Mouse (Mus musculus) cortical plate, adult 2 months (tissue): Measurements from ENCODE around the gene Phactr3. TPM values are rescaled to one million over a fixed set of nuclear protein-coding genes. Genes with fewer than 3 reads are reported as not detected.

Experiments used
- H3K27ac ChIP-seq: fragments of 200-500 bp; 2 replicates; pipeline ENCODE4 v1.5.1; 2012; ENCODE audit warnings: low read length, control low read depth, inconsistent platforms; ENCODE audit not compliant: insufficient read depth
- H3K4me1 ChIP-seq: fragments of 200-500 bp; 2 replicates; pipeline ENCODE4 v1.6.1; 2011; ENCODE audit warnings: low read length; ENCODE audit not compliant: control insufficient read depth, insufficient read depth
- H3K4me3 ChIP-seq: fragments of 200-500 bp; 2 replicates; pipeline ENCODE4 v1.5.1; 2011; ENCODE audit warnings: mild to moderate bottlenecking, low read length, control low read depth; ENCODE audit not compliant: insufficient read depth
- CTCF ChIP-seq: fragments of 200-500 bp; IDR thresholded peaks from 2 replicates; pipeline ENCODE4 v1.5.1; 2011; ENCODE audit warnings: mild to moderate bottlenecking, control low read depth, low read length; ENCODE audit not compliant: insufficient read depth; ENCODE audit errors: extremely low read depth
- POLR2A ChIP-seq: fragments of 200-500 bp; IDR thresholded peaks from 2 replicates; pipeline ENCODE4 v1.6.1; 2011; ENCODE audit warnings: mild to moderate bottlenecking, low read length, control low read depth; ENCODE audit not compliant: insufficient read depth; ENCODE audit errors: extremely low read depth
- polyA plus RNA-seq: library from polyadenylated mRNA; depleted of rRNA; stranded (reverse); fragments of >200 nt; gene quantifications from 2 replicates; pipeline ENCODE4 v1.2.3, GENCODE M21; 2012

Gene Phactr3
- polyA plus RNA-seq, 1 experiment = 136 TPM

- Histone ChIP-seq H3K4me1 (peaks cover 9% of the 10 kb centered on the region), H3K27ac (0 out of 2 replicates have a peak overlapping the region, but pooled peaks have one; percentile 10), H3K4me3 (no peak overlapping the region)
- TF ChIP-seq CTCF (no peak), POLR2A (no peak)
Observed at GRCm38 (mm10) chr2:178240886-178241285, 122.1 kb downstream of the Phactr3 start.

- TF ChIP-seq CTCF (no peak), POLR2A (no peak)
- Histone ChIP-seq H3K4me1 (peaks cover 9% of the 10 kb centered on the region), H3K4me3 (no peak overlapping the region), H3K27ac (peak overlapping the region; percentile 43; the same call in 1 of the 2 replicates)
Observed at GRCm38 (mm10) chr2:178241374-178241773, 122.6 kb downstream of the Phactr3 start.

GRCm38 (mm10) chr2:178242996-178243395, 124.2 kb downstream of the Phactr3 start:
- no peak overlapping the region for H3K4me3 ChIP-seq
- peaks cover 9% of the 10 kb centered on the region for H3K4me1 ChIP-seq
- 0 out of 2 replicates have a peak overlapping the region, but pooled peaks have one; percentile 9 for H3K27ac ChIP-seq
- TF ChIP-seq CTCF = no peak
- TF ChIP-seq POLR2A = no peak

- TF ChIP-seq CTCF (no peak), POLR2A (no peak)
- H3K4me1 ChIP-seq = peaks cover 5% of the 10 kb centered on the region
- no peak overlapping the region for H3K27ac ChIP-seq
- H3K4me3 ChIP-seq = no peak overlapping the region
Observed at GRCm38 (mm10) chr2:178244866-178245265, 126.1 kb downstream of the Phactr3 start.

GRCm38 (mm10) chr2:178245841-178246240, 127.1 kb downstream of the Phactr3 start:
- H3K27ac ChIP-seq = no peak overlapping the region
- H3K4me1 ChIP-seq = peaks cover 5% of the 10 kb centered on the region
- TF ChIP-seq CTCF = no peak
- TF ChIP-seq POLR2A = no peak
- no peak overlapping the region for H3K4me3 ChIP-seq

GRCm38 (mm10) chr2:178246767-178247166, 128.0 kb downstream of the Phactr3 start:
- H3K4me3 ChIP-seq = no peak overlapping the region
- H3K27ac ChIP-seq = no peak overlapping the region
- no peak for TF ChIP-seq POLR2A
- TF ChIP-seq CTCF = 0 out of 2 replicates have a peak, but pooled peaks have one; percentile 27
- peaks cover 5% of the 10 kb centered on the region for H3K4me1 ChIP-seq

- no peak overlapping the region for H3K27ac ChIP-seq
- TF ChIP-seq CTCF (0 out of 2 replicates have a peak, but pooled peaks have one; percentile 22), POLR2A (no peak)
- H3K4me3 ChIP-seq = no peak overlapping the region
- H3K4me1 ChIP-seq = peaks cover 3% of the 10 kb centered on the region
Observed at GRCm38 (mm10) chr2:178247274-178247673, 128.5 kb downstream of the Phactr3 start.

GRCm38 (mm10) chr2:178257117-178257825, 138.5 kb downstream of the Phactr3 start:
- Histone ChIP-seq H3K27ac (no peak overlapping the region), H3K4me3 (no peak overlapping the region), H3K4me1 (peaks cover 12% of the 10 kb centered on the region)
- TF ChIP-seq POLR2A = no peak
- no peak for TF ChIP-seq CTCF

- Histone ChIP-seq H3K4me3 (no peak overlapping the region), H3K4me1 (peaks cover 11% of the 10 kb centered on the region)
- no peak for TF ChIP-seq CTCF
- no peak for TF ChIP-seq POLR2A
Observed at GRCm38 (mm10) chr2:178257986-178258555, 139.3 kb downstream of the Phactr3 start.

GRCm38 (mm10) chr2:178263055-178263454, 144.3 kb downstream of the Phactr3 start:
- TF ChIP-seq POLR2A = no peak
- TF ChIP-seq CTCF = no peak
- Histone ChIP-seq H3K4me3 (no peak overlapping the region), H3K27ac (0 out of 2 replicates have a peak overlapping the region, but pooled peaks have one; percentile 31), H3K4me1 (peaks cover 24% of the 10 kb centered on the region)

More at GRCm38 (mm10) chr2:178257986-178258555, 139.3 kb downstream of the Phactr3 start:
- no peak overlapping the region for H3K27ac ChIP-seq
